Mouse (Mus musculus): ENCODE data around the gene Tpmt. TPM values are rescaled to one million over a fixed set of nuclear protein-coding genes. Genes with fewer than 3 reads are reported as not detected.

Tpmt gene
- total and polyA plus RNA-seq, 2 experiments from 2014 or later, result 12.1 to 14.4 TPM

GRCm38 (mm10) chr13:47076156-47076555 is 31.6 kb upstream of the Tpmt start:
- H3K9ac ChIP-seq (replicated peaks; ENCODE audit: low read length), result no peak overlapping the region
- no peak overlapping the region for H3K4me2 ChIP-seq (ENCODE audit: low read depth, low read length)
- no peaks in the 10 kb centered on the region for H3K27me3 ChIP-seq (ENCODE audit: insufficient read depth, low read length)
- no peaks in the 10 kb centered on the region for H3K4me1 ChIP-seq (ENCODE audit: insufficient read depth, low read length)
- H3K9me3 ChIP-seq (ENCODE audit: low read length), result no peaks in the 10 kb centered on the region
- no peak overlapping the region for H3K27ac ChIP-seq
- no peak for TF ChIP-seq CTCF (IDR thresholded peaks at IDR 0.05; ENCODE audit: low read depth)
- no peak for ATAC-seq
- H3K36me3 ChIP-seq (ENCODE audit: insufficient read depth, low read length), result peaks cover 55% of the 10 kb centered on the region; the same call in 1 of the 2 replicates
- WGBS, result 90% methylated on average over 5 of the region's 5 CpGs
- no peak for DNase-seq (ENCODE audit: low spot score)
- no peak overlapping the region for H3K4me3 ChIP-seq (ENCODE audit: low read length)

GRCm38 (mm10) chr13:47072484-47072883 is 27.9 kb upstream of the Tpmt start:
- H3K27me3 ChIP-seq (ENCODE audit: insufficient read depth, low read length), result no peaks in the 10 kb centered on the region
- DNase-seq (ENCODE audit: low spot score) (no peak), ATAC-seq (no peak)
- no peak overlapping the region for H3K4me3 ChIP-seq (ENCODE audit: low read length)
- H3K9me3 ChIP-seq (ENCODE audit: low read length), result no peaks in the 10 kb centered on the region
- no peaks in the 10 kb centered on the region for H3K4me1 ChIP-seq (ENCODE audit: insufficient read depth, low read length)
- H3K4me2 ChIP-seq (ENCODE audit: low read depth, low read length), result no peak overlapping the region
- H3K9ac ChIP-seq (replicated peaks; ENCODE audit: low read length), result no peak overlapping the region
- H3K27ac ChIP-seq, result no peak overlapping the region
- 91% methylated on average over 5 of the region's 5 CpGs for WGBS
- H3K36me3 ChIP-seq (ENCODE audit: insufficient read depth, low read length), result peaks cover 44% of the 10 kb centered on the region; the same call in 1 of the 2 replicates
- no peak for TF ChIP-seq CTCF (IDR thresholded peaks at IDR 0.05; ENCODE audit: low read depth)

GRCm38 (mm10) chr13:47071871-47072270 is 27.3 kb upstream of the Tpmt start:
- Histone ChIP-seq H3K4me1 (ENCODE audit: insufficient read depth, low read length) (no peaks in the 10 kb centered on the region), H3K9ac (replicated peaks; ENCODE audit: low read length) (no peak overlapping the region), H3K27ac (no peak overlapping the region), H3K27me3 (ENCODE audit: insufficient read depth, low read length) (no peaks in the 10 kb centered on the region), H3K9me3 (ENCODE audit: low read length) (no peaks in the 10 kb centered on the region), H3K4me3 (ENCODE audit: low read length) (no peak overlapping the region), H3K4me2 (ENCODE audit: low read depth, low read length) (no peak overlapping the region), H3K36me3 (ENCODE audit: insufficient read depth, low read length) (peaks cover 50% of the 10 kb centered on the region; the same call in 1 of the 2 replicates)
- WGBS, result 94% methylated on average over 13 of the region's 13 CpGs
- no peak for ATAC-seq
- no peak for DNase-seq (ENCODE audit: low spot score)
- TF ChIP-seq CTCF (IDR thresholded peaks at IDR 0.05; ENCODE audit: low read depth), result no peak

GRCm38 (mm10) chr13:47070329-47071080 is 26.0 kb upstream of the Tpmt start:
- no peaks in the 10 kb centered on the region for H3K9me3 ChIP-seq (ENCODE audit: low read length)
- ATAC-seq (no peak), DNase-seq (ENCODE audit: low spot score) (no peak)
- no peak for TF ChIP-seq CTCF (IDR thresholded peaks at IDR 0.05; ENCODE audit: low read depth)
- WGBS, result 71% methylated on average over 15 of the region's 15 CpGs
- no peak overlapping the region for H3K4me3 ChIP-seq (ENCODE audit: low read length)
- H3K36me3 ChIP-seq (ENCODE audit: insufficient read depth, low read length), result peaks cover 57% of the 10 kb centered on the region; the same call in 1 of the 2 replicates
- H3K27me3 ChIP-seq (ENCODE audit: insufficient read depth, low read length), result no peaks in the 10 kb centered on the region
- no peak overlapping the region for H3K4me2 ChIP-seq (ENCODE audit: low read depth, low read length)
- no peaks in the 10 kb centered on the region for H3K4me1 ChIP-seq (ENCODE audit: insufficient read depth, low read length)
- no peak overlapping the region for H3K9ac ChIP-seq (replicated peaks; ENCODE audit: low read length)
- H3K27ac ChIP-seq, result no peak overlapping the region

- Histone ChIP-seq H3K9me3 (ENCODE audit: low read length) (no peaks in the 10 kb centered on the region), H3K4me3 (ENCODE audit: low read length) (no peak overlapping the region), H3K4me1 (ENCODE audit: insufficient read depth, low read length) (no peaks in the 10 kb centered on the region), H3K27me3 (ENCODE audit: insufficient read depth, low read length) (no peaks in the 10 kb centered on the region), H3K4me2 (ENCODE audit: low read depth, low read length) (no peak overlapping the region), H3K27ac (no peak overlapping the region), H3K9ac (replicated peaks; ENCODE audit: low read length) (no peak overlapping the region), H3K36me3 (ENCODE audit: insufficient read depth, low read length) (peaks cover 42% of the 10 kb centered on the region)
- ATAC-seq (no peak), DNase-seq (ENCODE audit: low spot score) (no peak)
- WGBS, result 95% methylated on average over 6 of the region's 6 CpGs
- TF ChIP-seq CTCF (IDR thresholded peaks at IDR 0.05; ENCODE audit: low read depth), result no peak
These were observed 22.5 kb upstream of the Tpmt start for GRCm38 (mm10) chr13:47067001-47067400.

- DNase-seq (ENCODE audit: low spot score) (no peak), ATAC-seq (no peak)
- 93% methylated on average over 10 of the region's 10 CpGs for WGBS
- Histone ChIP-seq H3K27ac (no peak overlapping the region), H3K9me3 (ENCODE audit: low read length) (no peaks in the 10 kb centered on the region), H3K4me2 (ENCODE audit: low read depth, low read length) (no peak overlapping the region), H3K4me1 (ENCODE audit: insufficient read depth, low read length) (no peaks in the 10 kb centered on the region), H3K4me3 (ENCODE audit: low read length) (no peak overlapping the region), H3K9ac (replicated peaks; ENCODE audit: low read length) (no peak overlapping the region), H3K27me3 (ENCODE audit: insufficient read depth, low read length) (no peaks in the 10 kb centered on the region), H3K36me3 (ENCODE audit: insufficient read depth, low read length) (peaks cover 38% of the 10 kb centered on the region)
- TF ChIP-seq CTCF (IDR thresholded peaks at IDR 0.05; ENCODE audit: low read depth), result no peak
These were observed 22.0 kb upstream of the Tpmt start for GRCm38 (mm10) chr13:47066516-47066915.
